In the genomic region with DNA sequence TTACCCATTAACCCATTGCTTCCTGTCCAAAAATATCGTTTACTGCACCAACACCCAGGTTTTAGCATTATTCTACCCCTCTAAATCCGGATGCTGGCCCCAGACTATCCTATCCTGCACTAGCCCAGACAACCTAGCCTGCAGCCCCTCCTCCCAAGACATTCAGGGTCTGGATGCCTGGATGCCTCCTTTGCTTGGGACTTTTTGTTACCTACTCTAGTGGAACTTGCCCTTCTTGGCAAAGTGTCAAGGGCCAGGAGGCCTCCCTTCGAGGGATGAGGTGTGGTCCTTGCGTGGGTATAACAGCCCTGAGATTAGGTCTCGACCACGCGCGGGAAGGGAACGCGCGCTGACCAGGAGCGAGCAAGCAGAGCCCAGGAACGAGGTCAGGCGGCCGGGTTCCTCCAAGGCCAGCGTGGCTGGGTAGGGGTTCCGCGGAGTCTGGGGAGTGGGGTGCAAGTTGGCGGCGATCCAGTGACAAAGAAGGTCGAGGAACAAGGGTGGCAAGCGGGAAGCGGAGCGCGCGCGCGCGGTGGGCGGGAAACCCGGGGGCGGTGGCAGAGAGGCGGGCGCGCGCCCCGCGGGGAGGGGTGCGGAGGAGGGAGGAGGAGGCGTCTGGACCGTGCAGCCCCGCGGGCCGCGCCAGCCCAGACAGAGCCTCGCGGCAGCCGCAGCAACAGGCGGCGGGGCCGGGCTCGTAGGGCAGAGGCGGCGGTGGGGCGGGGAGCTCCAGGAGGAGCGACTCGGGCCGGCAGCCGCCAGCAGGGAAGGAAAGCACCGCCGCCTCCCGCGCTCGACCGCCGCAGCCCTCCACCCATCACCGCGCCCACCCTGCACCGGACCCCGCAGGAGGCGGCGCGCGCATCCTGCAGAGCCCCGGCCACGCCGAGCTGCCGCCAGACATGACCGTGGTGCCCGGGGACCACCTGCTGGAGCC, we compare ENCODE assay signal across 8 mouse cellular contexts. TPM values are rescaled to one million over a fixed set of nuclear protein-coding genes. Genes with fewer than 3 reads are reported as not detected.
DNase-seq lines count a peak whose midpoint lies in the region; ATAC-seq lines count a peak whose summit lies in the region.

TSS of gene Kcna3 (plus strand) at position 649 of the 937 bp plus-strand sequence.

- intact Hi-C loops in left cerebral cortex, postnatal 25 days (cut with DNase I): loop anchor here (2.0 to 5.0 kb wide), 2 partner anchors 78 to 95 kb away; no protein-coding TSS in a partner anchor

- H3K27ac ChIP-seq in hindbrain, embryonic 15.5 days (replicated peaks): peak within 1 kb of the TSS; percentile 89

- ATAC-seq in hindbrain, embryonic 15.5 days (ENCODE audit: low FRiP score, low read depth): peak; percentile 94
- peak; percentile 75 for ATAC-seq in megakaryocyte-erythroid progenitor cell, adult 5-6 weeks (replicated peaks; ENCODE audit: low FRiP score, low TSS enrichment, poor library complexity, severe bottlenecking)

- no peaks in the 10 kb centered on the region for H3K9me3 ChIP-seq in hindbrain, embryonic 15.5 days

- peak within 1 kb of the TSS; percentile 77 for H3K4me2 ChIP-seq in hindbrain, embryonic 15.5 days

- WGBS in hindbrain, embryonic 15.5 days: under 1% methylated on average over 74 of the region's 80 CpGs

- H3K36me3 ChIP-seq in hindbrain, embryonic 15.5 days: no peaks in the 10 kb centered on the region

- peak; percentile 18 for DNase-seq in WW6 (ENCODE audit: low read depth, low spot score)
- DNase-seq in cerebellum, postnatal 14 days: peak; percentile 76 to 78
- peak; percentile 34 for DNase-seq in gastrocnemius, adult 18-20 months (ENCODE audit: low spot score)
- DNase-seq in left cerebral cortex, postnatal 25 days (ENCODE audit: low spot score in 2 of 2): peak; percentile 49 to 67
- peak; percentile 78 for DNase-seq in right cerebral cortex, postnatal 14 days
- peak; percentile 37 to 44 for DNase-seq in urinary bladder, postnatal 36 days (ENCODE audit: low spot score in 2 of 2)

- no peaks in the 10 kb centered on the region for H3K27me3 ChIP-seq in hindbrain, embryonic 15.5 days

- H3K4me1 ChIP-seq in hindbrain, embryonic 15.5 days (replicated peaks): peaks cover 52% of the 10 kb centered on the region

- H3K9ac ChIP-seq in hindbrain, embryonic 15.5 days: peak within 1 kb of the TSS; percentile 83

- H3K4me3 ChIP-seq in hindbrain, embryonic 15.5 days: peak within 1 kb of the TSS; percentile 71

RNA-seq across cellular contexts. Expression of gene Kcna3, which starts in this region (rescaled TPM):
- total RNA-seq in gastrocnemius, adult 18-20 months (2021): under 1 TPM in 1 of 2 experiments, not detected in 1; 0.12 TPM
- polyA plus RNA-seq in hindbrain, embryonic 15.5 days (2015; fragmentation: Nextera tagmentation; extraction: Ambion mirVana): 11.6 and 12.0 TPM in 2 replicates
- total RNA-seq in left cerebral cortex, postnatal 25 days (2021): 10 to 100 TPM; 31.0 to 31.8 TPM
- total RNA-seq in megakaryocyte-erythroid progenitor cell, adult 5-6 weeks (2014; fragmentation: Nextera tagmentation): 7.5 and 9.6 TPM in 2 replicates
- total RNA-seq in megakaryocyte-erythroid progenitor cell, adult 5-6 weeks (2017): 6.0 and 7.4 TPM in 2 replicates

Comparison
In these comparisons a context has a peak if more than half of its experiments do, and no peak if none do; other contexts are left out.
1. Peak in every context shown above with its lines: DNase-seq, ATAC-seq, H3K4me3 ChIP-seq and H3K27ac ChIP-seq.
2. RNA of gene Kcna3 (total RNA-seq): 31.0 to 31.8 TPM in left cerebral cortex, postnatal 25 days and 6.0 to 9.6 TPM in megakaryocyte-erythroid progenitor cell, adult 5-6 weeks; 0.12 TPM in gastrocnemius, adult 18-20 months; every median in the first group is over 4 times any median in the second.
3. Peak in DNase-seq in gastrocnemius, adult 18-20 months; RNA of the gene not detected or under 1 TPM.
4. DNase-seq: peak in every context shown above with its lines; median percentile 78 in right cerebral cortex, postnatal 14 days; 77 in cerebellum, postnatal 14 days; 58 in left cerebral cortex, postnatal 25 days; 40 in urinary bladder, postnatal 36 days; 34 in gastrocnemius, adult 18-20 months; 18 in WW6.